26 mouse cellular contexts compared by ENCODE assay signal in genomic region chr2:75144861-75145260, GRCm38 (mm10).
"Had no signal": no experiment of that assay in that cellular context is flagged by ENCODE, and none has a peak within 500 bp of the region (broad histone marks: within the 10 kb centered on the region; RNA-seq: fewer than 3 reads in every experiment).

No protein-coding gene starts in this region.

- H3K9me3 ChIP-seq: embryonic facial prominence, embryonic 10.5 days; embryonic facial prominence, embryonic 12.5 days; embryonic facial prominence, embryonic 13.5 days; embryonic facial prominence, embryonic 15.5 days; forebrain, embryonic 10.5 days; forebrain, embryonic 12.5 days; forebrain, embryonic 13.5 days; forebrain, embryonic 15.5 days had no signal

- H3K36me3 ChIP-seq: embryonic facial prominence, embryonic 10.5 days; embryonic facial prominence, embryonic 12.5 days; embryonic facial prominence, embryonic 13.5 days; embryonic facial prominence, embryonic 15.5 days; forebrain, embryonic 10.5 days; forebrain, embryonic 12.5 days; forebrain, embryonic 15.5 days had no signal

- H3K4me1 ChIP-seq: forebrain, embryonic 12.5 days; forebrain, embryonic 15.5 days had no signal

- DNase-seq: cerebellum, adult 2 months; cerebellum, adult 8-10 months; cerebellum, adult 9-10 months; cerebellum, adult 9-11 months; cerebellum, postnatal 10 days; cerebellum, postnatal 14 days; cerebellum, postnatal 25 days; cerebellum, postnatal 36 days; embryo, embryonic 11 days; forebrain, postnatal 0 days; gastrocnemius, adult 2 months; gastrocnemius, postnatal 10 days; gastrocnemius, postnatal 14 days; gastrocnemius, postnatal 25 days; gastrocnemius, postnatal 36 days; heart, adult 18-20 months; heart, adult 2 months had no signal

- H3K27ac ChIP-seq: embryonic facial prominence, embryonic 10.5 days; embryonic facial prominence, embryonic 12.5 days; embryonic facial prominence, embryonic 13.5 days; embryonic facial prominence, embryonic 15.5 days; forebrain, embryonic 10.5 days; forebrain, embryonic 12.5 days; forebrain, embryonic 13.5 days; forebrain, embryonic 15.5 days; gastrocnemius, adult 2 months; heart, adult 2 months had no signal

- H3K4me3 ChIP-seq: embryonic facial prominence, embryonic 10.5 days; embryonic facial prominence, embryonic 12.5 days; embryonic facial prominence, embryonic 13.5 days; embryonic facial prominence, embryonic 15.5 days; erythroblast, embryonic 14.5 days; forebrain, embryonic 10.5 days; forebrain, embryonic 12.5 days; forebrain, embryonic 13.5 days; forebrain, embryonic 15.5 days; gastrocnemius, adult 2 months; heart, adult 2 months had no signal
